Comparison of ENCODE assay signal across 14 mouse cellular contexts in genomic region chr13:55529198-55529915, GRCm38 (mm10). TPM values are rescaled to one million over a fixed set of nuclear protein-coding genes. Genes with fewer than 3 reads are reported as not detected.
DNase-seq lines count a peak whose midpoint lies in the region; ATAC-seq and TF ChIP-seq lines count a peak whose summit lies in the region.
"Had no signal": no experiment of that assay in that cellular context is flagged by ENCODE, and none has a peak within 500 bp of the region (broad histone marks: within the 10 kb centered on the region; RNA-seq: fewer than 3 reads in every experiment).

Gene Dok3 (minus strand): TSS chr13:55529296.

- no peak for TF ChIP-seq CTCF in MEL (IDR thresholded peaks at IDR 0.05 in 2 of 3, conservative IDR thresholded peaks at IDR 0.05 in 1 of 3; ENCODE audit: control insufficient read depth in 1 of 3, insufficient read depth in 1 of 3, low read depth in 2 of 3, low read length in 3 of 3, poor library complexity in 1 of 3, severe bottlenecking in 1 of 3)
- TF ChIP-seq CTCF in small intestine, adult 2 months (IDR thresholded peaks at IDR 0.05; ENCODE audit: extremely low read depth, insufficient read length, insufficient replicate concordance, low read depth, low read length): no peak

- H3K36me3 ChIP-seq in MEL (ENCODE audit: control insufficient read depth in 1 of 2, insufficient read depth in 2 of 2, low read length in 2 of 2): peaks cover 2 to 18% of the 10 kb centered on the region in 2 experiments; a peak in 3 of 4 replicates
- peaks cover 62% of the 10 kb centered on the region for H3K36me3 ChIP-seq in embryonic facial prominence, embryonic 10.5 days (replicated peaks)
- peaks cover 32% of the 10 kb centered on the region for H3K36me3 ChIP-seq in small intestine, adult 2 months (ENCODE audit: control insufficient read depth, insufficient read depth, low read length)
- peaks cover 29% of the 10 kb centered on the region for H3K36me3 ChIP-seq in midbrain, embryonic 15.5 days (replicated peaks)

- WGBS in embryonic facial prominence, embryonic 10.5 days: 83% methylated on average over 8 of the region's 8 CpGs
- 42% methylated on average over 8 of the region's 8 CpGs for WGBS in small intestine, adult 2 months
- 81% methylated on average over 8 of the region's 8 CpGs for WGBS in midbrain, embryonic 15.5 days

- no peak for ATAC-seq in CD4-positive, CD25-positive, alpha-beta regulatory T cell, adult 4 months
- no peak for ATAC-seq in midbrain, embryonic 15.5 days (replicated peaks)

- TF ChIP-seq RAD21 in MEL (IDR thresholded peaks at IDR 0.05; ENCODE audit: low read depth, low read length): no peak

- H3K27ac ChIP-seq in MEL (ENCODE audit: control insufficient read depth, low read depth, low read length): peak within 1 kb of the TSS; percentile 75
- no peak within 1 kb of the TSS for H3K27ac ChIP-seq in embryonic facial prominence, embryonic 10.5 days (replicated peaks)
- peak within 1 kb of the TSS; percentile 71 for H3K27ac ChIP-seq in small intestine, adult 2 months (ENCODE audit: insufficient read depth, low read depth, low read length)
- H3K27ac ChIP-seq in midbrain, embryonic 15.5 days: no peak within 1 kb of the TSS
- H3K27ac ChIP-seq: hindbrain, embryonic 15.5 days; limb, embryonic 13.5 days had no signal

- no peak within 1 kb of the TSS for H3K4me2 ChIP-seq in midbrain, embryonic 15.5 days
- H3K4me2 ChIP-seq: hindbrain, embryonic 15.5 days; limb, embryonic 13.5 days had no signal

- no peak for TF ChIP-seq POLR2A in MEL (IDR thresholded peaks at IDR 0.05; ENCODE audit: control insufficient read depth in 1 of 2, insufficient read depth in 1 of 2, low read depth in 1 of 2, low read length in 2 of 2, poor library complexity in 1 of 2)
- no peak for TF ChIP-seq POLR2A in small intestine, adult 2 months (IDR thresholded peaks at IDR 0.05; ENCODE audit: low read depth, low read length)

- H3K4me1 ChIP-seq in MEL (ENCODE audit: control insufficient read depth in 1 of 2, insufficient read depth in 2 of 2, low read length in 2 of 2): peaks cover 0 to 31% of the 10 kb centered on the region in 2 experiments; a peak in 3 of 4 replicates
- H3K4me1 ChIP-seq in embryonic facial prominence, embryonic 10.5 days: no peaks in the 10 kb centered on the region
- peaks cover 2% of the 10 kb centered on the region for H3K4me1 ChIP-seq in small intestine, adult 2 months (ENCODE audit: control insufficient read depth, insufficient read depth, insufficient read length, low read length)
- H3K4me1 ChIP-seq in midbrain, embryonic 15.5 days: no peaks in the 10 kb centered on the region
- H3K4me1 ChIP-seq: hindbrain, embryonic 15.5 days; limb, embryonic 13.5 days had no signal

- peak within 1 kb of the TSS in 1 of 2 experiments; percentile 11; a peak in 1 of 4 replicates for H3K4me3 ChIP-seq in MEL (ENCODE audit: control insufficient read depth in 1 of 2, insufficient read depth in 1 of 2, low read depth in 2 of 2, low read length in 2 of 2)
- H3K4me3 ChIP-seq in embryonic facial prominence, embryonic 10.5 days: 0 out of 2 replicates have a peak within 1 kb of the TSS, but pooled peaks have one; percentile 5
- H3K4me3 ChIP-seq in small intestine, adult 2 months (ENCODE audit: low read depth, low read length): peak within 1 kb of the TSS; percentile 56
- no peak within 1 kb of the TSS for H3K4me3 ChIP-seq in midbrain, embryonic 15.5 days
- H3K4me3 ChIP-seq: erythroblast, embryonic 14.5 days; hindbrain, embryonic 15.5 days; limb, embryonic 13.5 days; myocyte had no signal

- no peak for TF ChIP-seq EP300 in MEL (IDR thresholded peaks at IDR 0.05; ENCODE audit: low read depth in 1 of 2, low read length in 2 of 2)

- H3K79me2 ChIP-seq in MEL (ENCODE audit: control insufficient read depth, insufficient read depth, low read length, poor library complexity): no peaks in the 10 kb centered on the region

- no peaks in the 10 kb centered on the region for H3K9me3 ChIP-seq in MEL (replicated peaks; ENCODE audit: insufficient read depth, low read length)
- H3K9me3 ChIP-seq in embryonic facial prominence, embryonic 10.5 days: no peaks in the 10 kb centered on the region
- no peaks in the 10 kb centered on the region for H3K9me3 ChIP-seq in midbrain, embryonic 15.5 days
- H3K9me3 ChIP-seq: hindbrain, embryonic 15.5 days; limb, embryonic 13.5 days had no signal

- no peaks in the 10 kb centered on the region for H3K27me3 ChIP-seq in MEL (ENCODE audit: control insufficient read depth in 1 of 2, insufficient read depth in 2 of 2, low read length in 2 of 2)
- H3K27me3 ChIP-seq in embryonic facial prominence, embryonic 10.5 days (replicated peaks; ENCODE audit: low read depth, poor library complexity, severe bottlenecking): no peaks in the 10 kb centered on the region
- no peaks in the 10 kb centered on the region for H3K27me3 ChIP-seq in small intestine, adult 2 months (ENCODE audit: control insufficient read depth, insufficient read depth, low read length)
- H3K27me3 ChIP-seq in midbrain, embryonic 15.5 days (replicated peaks): no peaks in the 10 kb centered on the region
- H3K27me3 ChIP-seq: hindbrain, embryonic 15.5 days; limb, embryonic 13.5 days had no signal

- H3K9ac ChIP-seq in MEL (ENCODE audit: control insufficient read depth, low read depth, low read length, poor library complexity, severe bottlenecking): peak within 1 kb of the TSS; percentile 56
- no peak within 1 kb of the TSS for H3K9ac ChIP-seq in midbrain, embryonic 15.5 days
- H3K9ac ChIP-seq: hindbrain, embryonic 15.5 days; limb, embryonic 13.5 days had no signal

- no peak for DNase-seq in layer of hippocampus, adult 18-20 months (ENCODE audit: low spot score in 2 of 2)
- DNase-seq in layer of hippocampus, adult 9-11 months: no peak
- DNase-seq in MEL (ENCODE audit: low read depth, low spot score): peak; percentile 23
- DNase-seq in embryonic facial prominence, embryonic 10.5 days (ENCODE audit: low spot score): no peak
- DNase-seq: cerebellum, adult 8-10 months; gastrocnemius, postnatal 14 days; right cerebral cortex, postnatal 25 days had no signal

TF ChIP-seq in MEL, 35 proteins besides CTCF, POLR2A, EP300 and RAD21:
- TF ChIP-seq KAT2A (conservative IDR thresholded peaks at IDR 0.05; ENCODE audit: low read depth, low read length) (no peak), MAFK (IDR thresholded peaks at IDR 0.05; ENCODE audit: borderline replicate concordance, low read depth, low read length) (peak; percentile 85), NRF1 (IDR thresholded peaks at IDR 0.05; ENCODE audit: insufficient read depth, low read depth, low read length, poor library complexity, severe bottlenecking) (no peak)

RNA-seq across cellular contexts. Expression of gene Dok3, which starts in this region (rescaled TPM):
- total RNA-seq in layer of hippocampus, adult 18-20 months (2021): 10 to 100 TPM; 14.5 to 16.4 TPM
- 1.4 and 1.6 TPM in 2 replicates for total RNA-seq in MEL (2012; rRNA removed)
- polyA plus RNA-seq in MEL (2012; ENCODE audit: insufficient read depth in 1 of 2, insufficient read length in 2 of 2, low read depth in 1 of 2, low replicate concordance in 2 of 2, missing spikeins in 1 of 2): 1 to 10 TPM in 1 of 2 experiments, not detected in 1; 4.3 TPM
- polyA plus RNA-seq in embryonic facial prominence, embryonic 10.5 days (2016; fragmentation: Nextera tagmentation; extraction: Ambion mirVana): 3.6 and 4.2 TPM in 2 replicates
- polyA plus RNA-seq in small intestine, adult 2 months (2012; rRNA removed): 14.1 and 25.7 TPM in 2 replicates
- 1 to 10 TPM in 1 of 2 experiments, under 1 TPM in 1; 0.35 to 1.0 TPM for polyA plus RNA-seq in CD4-positive, CD25-positive, alpha-beta regulatory T cell, adult 4 months (2017; shearing (Covaris generic))
- 5.6 and 6.4 TPM in 2 replicates for polyA plus RNA-seq in midbrain, embryonic 15.5 days (2015; fragmentation: Nextera tagmentation; extraction: Ambion mirVana)

Comparison
In these comparisons a context has a peak if more than half of its experiments do, and no peak if none do; other contexts are left out.
1. H3K27ac ChIP-seq: peak in MEL (single experiment) and small intestine, adult 2 months (single experiment); none in embryonic facial prominence, embryonic 10.5 days (single experiment) and midbrain, embryonic 15.5 days (single experiment).